Mouse (Mus musculus): ENCODE results near the gene Pglyrp2. TPM values are rescaled to one million over a fixed set of nuclear protein-coding genes. Genes with fewer than 3 reads are reported as not detected.

Pglyrp2 gene
- polyA plus RNA-seq, 1 experiment, result 2.0 TPM

DNA sequence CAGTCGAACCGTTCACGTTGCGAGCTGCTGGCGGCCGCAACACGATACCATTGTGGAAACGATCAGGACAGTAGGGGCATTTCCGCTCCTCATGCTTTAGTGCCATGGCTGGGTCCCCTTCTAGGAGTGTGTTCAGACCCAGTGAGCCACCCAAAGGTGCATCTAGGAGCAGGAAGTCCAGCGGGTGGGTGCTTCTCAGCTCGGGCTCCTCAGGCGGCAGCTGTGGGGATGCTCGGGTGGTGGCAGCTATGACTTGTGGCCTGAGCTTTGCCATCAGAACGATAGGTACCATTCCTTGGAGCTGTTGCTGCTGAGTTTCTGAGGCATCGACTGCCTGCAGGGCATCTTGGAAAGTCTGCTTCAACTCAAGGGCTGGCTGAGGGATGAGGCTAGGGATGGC, 47.5 kb downstream of the Pglyrp2 start:
- no peak overlapping the region for H3K27ac ChIP-seq (ENCODE audit: control insufficient read depth, insufficient read depth, low read depth, low read length)
- no peak for TF ChIP-seq POLR2A (IDR thresholded peaks at IDR 0.05; ENCODE audit: control insufficient read depth, low read depth, low read length)
- TF ChIP-seq CTCF (IDR thresholded peaks at IDR 0.05; ENCODE audit: control insufficient read depth, insufficient read depth, insufficient replicate concordance, low read depth, low read length), result no peak

DNA sequence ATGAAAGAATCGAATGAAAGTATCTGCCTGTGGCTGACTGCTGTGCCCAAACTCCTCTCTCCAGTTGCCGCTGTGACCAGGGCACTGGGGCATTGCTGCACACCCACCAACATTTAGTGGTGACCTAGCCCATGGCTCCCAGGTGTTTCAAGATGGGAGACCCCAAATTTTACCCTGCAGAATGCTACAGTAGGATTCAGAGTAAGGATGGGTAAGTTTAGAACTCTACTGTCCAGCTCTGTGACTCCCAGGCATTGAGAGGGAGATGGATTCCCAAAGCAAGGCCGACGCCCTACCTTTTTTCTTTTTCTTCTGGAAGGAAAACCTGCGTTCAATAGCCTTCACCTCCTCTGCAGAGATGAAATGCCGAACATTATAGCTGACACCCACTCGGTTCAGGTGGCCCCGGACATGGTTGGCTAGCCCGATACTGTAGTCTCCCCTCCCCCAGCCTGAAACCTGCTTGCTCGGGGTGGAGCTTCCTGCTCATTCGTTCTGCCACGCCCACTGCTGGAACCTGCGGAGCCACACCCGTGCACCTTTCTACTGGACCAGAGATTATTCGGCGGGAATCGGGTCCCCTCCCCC, 54.9 kb downstream of the Pglyrp2 start:
- Histone ChIP-seq H3K27ac (ENCODE audit: control insufficient read depth, insufficient read depth, low read depth, low read length) (no peak overlapping the region), H3K4me3 (ENCODE audit: control insufficient read depth, low read depth, low read length) (no peak overlapping the region)
- TF ChIP-seq POLR2A (IDR thresholded peaks at IDR 0.05; ENCODE audit: control insufficient read depth, low read depth, low read length) (no peak), CTCF (IDR thresholded peaks at IDR 0.05; ENCODE audit: control insufficient read depth, insufficient read depth, insufficient replicate concordance, low read depth, low read length) (no peak)

More for the DNA sequence above, 47.5 kb downstream of the Pglyrp2 start:
- Histone ChIP-seq H3K4me3 (ENCODE audit: control insufficient read depth, low read depth, low read length) (no peak overlapping the region), H3K36me3 (ENCODE audit: control insufficient read depth, insufficient read depth, low read length) (no peaks in the 10 kb centered on the region), H3K4me1 (ENCODE audit: control insufficient read depth, insufficient read depth, low read length) (no peaks in the 10 kb centered on the region), H3K27me3 (ENCODE audit: control insufficient read depth, insufficient read depth, low read length) (no peaks in the 10 kb centered on the region)

DNA sequence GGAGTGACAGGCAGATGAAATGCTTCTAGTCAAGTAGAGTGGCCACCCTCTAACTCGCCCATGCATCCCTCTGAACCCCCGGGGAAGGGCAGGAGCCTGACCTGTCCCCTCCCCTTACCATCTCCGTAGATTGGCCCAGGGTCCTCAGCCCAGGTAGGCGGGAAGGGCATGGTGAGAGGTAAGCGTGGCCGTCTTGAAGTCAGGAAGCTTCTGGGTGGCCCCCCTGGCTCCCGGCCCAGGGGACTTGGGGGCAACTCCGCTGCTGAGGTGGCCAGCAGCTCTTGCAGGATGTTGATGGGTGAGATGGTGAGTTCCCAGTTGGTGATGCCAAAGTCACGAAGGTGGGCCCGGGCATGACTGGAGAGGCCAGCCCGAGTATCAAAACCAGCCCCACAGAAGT, 56.3 kb downstream of the Pglyrp2 start:
- no peak for TF ChIP-seq POLR2A (IDR thresholded peaks at IDR 0.05; ENCODE audit: control insufficient read depth, low read depth, low read length)
- no peak for TF ChIP-seq CTCF (IDR thresholded peaks at IDR 0.05; ENCODE audit: control insufficient read depth, insufficient read depth, insufficient replicate concordance, low read depth, low read length)
- no peaks in the 10 kb centered on the region for H3K27me3 ChIP-seq (ENCODE audit: control insufficient read depth, insufficient read depth, low read length)
- no peaks in the 10 kb centered on the region for H3K36me3 ChIP-seq (ENCODE audit: control insufficient read depth, insufficient read depth, low read length)
- H3K4me3 ChIP-seq (ENCODE audit: control insufficient read depth, low read depth, low read length), result no peak overlapping the region
- no peak overlapping the region for H3K27ac ChIP-seq (ENCODE audit: control insufficient read depth, insufficient read depth, low read depth, low read length)
- H3K4me1 ChIP-seq (ENCODE audit: control insufficient read depth, insufficient read depth, low read length), result peaks cover 6% of the 10 kb centered on the region

More for the DNA sequence above, 54.9 kb downstream of the Pglyrp2 start:
- no peaks in the 10 kb centered on the region for H3K27me3 ChIP-seq (ENCODE audit: control insufficient read depth, insufficient read depth, low read length)
- H3K36me3 ChIP-seq (ENCODE audit: control insufficient read depth, insufficient read depth, low read length), result no peaks in the 10 kb centered on the region
- no peaks in the 10 kb centered on the region; the same call in none of the 2 replicates for H3K4me1 ChIP-seq (ENCODE audit: control insufficient read depth, insufficient read depth, low read length)

DNA sequence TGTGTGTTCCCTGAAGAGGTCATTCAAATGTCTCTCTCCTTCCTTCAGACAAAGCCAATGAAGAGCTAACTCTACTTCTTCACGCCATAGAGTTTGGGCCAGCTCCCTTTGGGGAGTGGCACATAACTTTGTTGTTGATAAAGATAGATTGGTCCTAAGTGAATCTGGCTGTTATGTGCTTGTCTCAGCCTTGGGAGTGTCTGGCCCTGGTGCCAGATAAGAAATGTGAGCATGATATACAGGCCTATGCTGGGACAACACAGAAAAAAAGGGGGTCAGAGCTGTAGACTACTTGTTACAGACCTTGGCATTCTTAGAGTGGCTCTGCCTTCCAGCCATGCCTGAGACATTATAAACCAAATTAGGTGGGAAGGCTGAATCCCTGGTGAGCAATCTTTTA, 58.7 kb downstream of the Pglyrp2 start:
- Histone ChIP-seq H3K27me3 (ENCODE audit: control insufficient read depth, insufficient read depth, low read length) (no peaks in the 10 kb centered on the region), H3K4me1 (ENCODE audit: control insufficient read depth, insufficient read depth, low read length) (peaks cover 6% of the 10 kb centered on the region), H3K27ac (ENCODE audit: control insufficient read depth, insufficient read depth, low read depth, low read length) (no peak overlapping the region), H3K36me3 (ENCODE audit: control insufficient read depth, insufficient read depth, low read length) (no peaks in the 10 kb centered on the region), H3K4me3 (ENCODE audit: control insufficient read depth, low read depth, low read length) (no peak overlapping the region)
- no peak for TF ChIP-seq POLR2A (IDR thresholded peaks at IDR 0.05; ENCODE audit: control insufficient read depth, low read depth, low read length)
- no peak for TF ChIP-seq CTCF (IDR thresholded peaks at IDR 0.05; ENCODE audit: control insufficient read depth, insufficient read depth, insufficient replicate concordance, low read depth, low read length)

DNA sequence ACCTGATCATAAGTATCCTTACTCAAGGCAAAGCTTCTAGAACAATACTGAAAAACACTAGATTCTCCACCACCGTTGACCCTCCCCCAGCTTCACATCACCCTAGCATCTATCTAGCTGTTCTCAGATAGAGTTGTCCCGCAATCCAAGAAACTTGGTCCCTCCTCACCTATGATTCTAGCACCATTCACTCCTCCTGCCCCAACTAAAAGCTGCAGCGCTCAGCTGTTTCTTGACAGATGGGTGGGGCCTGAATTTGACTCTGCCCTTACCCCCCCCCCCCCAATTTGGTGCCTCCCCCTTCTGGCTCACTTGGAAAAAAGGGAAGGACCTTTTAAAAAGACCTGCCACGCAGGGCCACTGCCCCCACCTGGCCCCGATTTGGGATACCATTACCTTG, 59.1 kb downstream of the Pglyrp2 start:
- peak overlapping the region; percentile 61; the same call in 1 of the 2 replicates for H3K27ac ChIP-seq (ENCODE audit: control insufficient read depth, insufficient read depth, low read depth, low read length)
- no peak overlapping the region for H3K4me3 ChIP-seq (ENCODE audit: control insufficient read depth, low read depth, low read length)
- H3K4me1 ChIP-seq (ENCODE audit: control insufficient read depth, insufficient read depth, low read length), result peaks cover 6% of the 10 kb centered on the region
- TF ChIP-seq POLR2A (IDR thresholded peaks at IDR 0.05; ENCODE audit: control insufficient read depth, low read depth, low read length) (no peak), CTCF (IDR thresholded peaks at IDR 0.05; ENCODE audit: control insufficient read depth, insufficient read depth, insufficient replicate concordance, low read depth, low read length) (no peak)
- H3K36me3 ChIP-seq (ENCODE audit: control insufficient read depth, insufficient read depth, low read length), result no peaks in the 10 kb centered on the region
- H3K27me3 ChIP-seq (ENCODE audit: control insufficient read depth, insufficient read depth, low read length), result no peaks in the 10 kb centered on the region

DNA sequence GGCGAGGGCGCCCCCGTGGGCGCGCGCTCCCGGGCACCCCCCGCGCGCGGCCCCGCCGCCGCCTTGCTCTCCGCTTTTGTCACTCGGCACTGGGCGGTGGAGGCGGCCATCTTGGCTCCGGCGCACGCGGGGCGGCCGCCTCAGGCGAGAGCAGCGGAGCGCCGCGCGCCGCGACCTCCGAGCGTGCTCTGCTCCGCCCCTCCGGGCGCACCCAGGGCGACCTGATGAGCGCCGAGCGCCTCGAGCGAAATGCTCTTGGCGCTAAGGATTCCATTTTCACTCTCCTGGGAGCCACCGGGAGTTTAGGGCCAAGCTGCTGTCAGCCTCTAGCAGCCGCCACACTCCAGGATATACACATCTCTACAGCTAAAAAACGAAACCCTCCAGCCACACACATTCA, 59.6 kb downstream of the Pglyrp2 start:
- peak overlapping the region; percentile 61; the same call in 1 of the 2 replicates for H3K27ac ChIP-seq (ENCODE audit: control insufficient read depth, insufficient read depth, low read depth, low read length)
- H3K36me3 ChIP-seq (ENCODE audit: control insufficient read depth, insufficient read depth, low read length), result no peaks in the 10 kb centered on the region; the same call in 1 of the 2 replicates
- peak; percentile 78 for TF ChIP-seq POLR2A (IDR thresholded peaks at IDR 0.05; ENCODE audit: control insufficient read depth, low read depth, low read length)
- TF ChIP-seq CTCF (IDR thresholded peaks at IDR 0.05; ENCODE audit: control insufficient read depth, insufficient read depth, insufficient replicate concordance, low read depth, low read length), result no peak

DNA sequence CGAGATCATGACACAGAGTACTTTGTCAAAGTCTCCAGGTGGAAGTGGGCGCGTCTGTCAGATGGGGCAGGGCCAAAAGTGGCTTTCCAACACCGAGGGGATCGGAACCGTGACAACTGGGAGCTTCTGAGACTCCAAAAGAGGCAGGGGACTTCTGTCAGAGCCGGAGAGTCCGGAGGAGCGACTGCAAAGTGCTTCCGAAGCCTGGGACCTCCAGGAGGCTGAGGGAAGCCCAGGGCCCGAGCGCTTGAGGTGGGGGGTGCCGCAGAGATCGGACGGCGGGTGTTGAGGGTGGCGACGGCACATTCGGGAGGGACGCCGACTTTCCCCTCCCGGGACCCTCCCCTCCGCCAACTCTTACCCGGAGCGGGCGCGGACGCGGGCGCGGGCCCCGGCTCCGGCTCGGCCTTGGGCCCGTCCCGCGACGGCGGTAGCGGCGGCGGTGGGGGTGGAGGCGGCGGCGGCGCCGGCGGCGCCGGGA, 60.1 kb downstream of the Pglyrp2 start:
- H3K4me3 ChIP-seq (ENCODE audit: control insufficient read depth, low read depth, low read length), result peak overlapping the region; percentile 85
- H3K27ac ChIP-seq (ENCODE audit: control insufficient read depth, insufficient read depth, low read depth, low read length), result peak overlapping the region; percentile 21; the same call in 1 of the 2 replicates
- no peak for TF ChIP-seq CTCF (IDR thresholded peaks at IDR 0.05; ENCODE audit: control insufficient read depth, insufficient read depth, insufficient replicate concordance, low read depth, low read length)
- TF ChIP-seq POLR2A (IDR thresholded peaks at IDR 0.05; ENCODE audit: control insufficient read depth, low read depth, low read length), result no peak
- H3K4me1 ChIP-seq (ENCODE audit: control insufficient read depth, insufficient read depth, low read length), result peaks cover 6% of the 10 kb centered on the region
- H3K27me3 ChIP-seq (ENCODE audit: control insufficient read depth, insufficient read depth, low read length), result no peaks in the 10 kb centered on the region
- no peaks in the 10 kb centered on the region; the same call in 1 of the 2 replicates for H3K36me3 ChIP-seq (ENCODE audit: control insufficient read depth, insufficient read depth, low read length)

More for the DNA sequence above, 59.6 kb downstream of the Pglyrp2 start:
- Histone ChIP-seq H3K27me3 (ENCODE audit: control insufficient read depth, insufficient read depth, low read length) (no peaks in the 10 kb centered on the region), H3K4me3 (ENCODE audit: control insufficient read depth, low read depth, low read length) (peak overlapping the region; percentile 85), H3K4me1 (ENCODE audit: control insufficient read depth, insufficient read depth, low read length) (peaks cover 6% of the 10 kb centered on the region)
